Mouse (Mus musculus) embryonic facial prominence, embryonic 11.5 days (tissue): ENCODE data around the gene Gan. TPM values are rescaled to one million over a fixed set of nuclear protein-coding genes. Genes with fewer than 3 reads are reported as not detected.

Source experiments
- ATAC-seq: fragments of 200-750 bp; cut with Nextera tagmentation; replicated peaks from 2 replicates; pipeline ENCODE4 v1.8.0; 2017; ENCODE audit warnings: low read depth; ENCODE audit not compliant: insufficient number of reproducible peaks, low FRiP score, low TSS enrichment
- DNase-seq: peaks from one replicate; pipeline ENCODE4 v3.0.0-alpha.2; 2015; ENCODE audit warnings: low spot score
- H3K27ac ChIP-seq: fragments of 300-500 bp; sonication (generic); replicated peaks from 2 replicates; pipeline ENCODE4 v1.5.1; 2014; ENCODE audit warnings: mild to moderate bottlenecking, low read depth, low read length, control low read depth
- H3K27me3 ChIP-seq: fragments of 300-500 bp; sonication (generic); 2 replicates; pipeline ENCODE4 v1.6.1; 2014; ENCODE audit warnings: mild to moderate bottlenecking, low read length, moderate library complexity, mixed read lengths; ENCODE audit not compliant: control insufficient read depth, insufficient read depth
- H3K36me3 ChIP-seq: fragments of 300-500 bp; sonication (generic); replicated peaks from 2 replicates; pipeline ENCODE4 v1.6.1; 2014; ENCODE audit warnings: low read depth, mild to moderate bottlenecking, low read length, moderate library complexity, mixed read lengths; ENCODE audit not compliant: control insufficient read depth, insufficient read depth
- H3K4me1 ChIP-seq: fragments of 300-500 bp; sonication (generic); 2 replicates; pipeline ENCODE4 v1.6.1; 2014; ENCODE audit warnings: low read length, mixed read lengths; ENCODE audit not compliant: control insufficient read depth, insufficient read depth
- H3K4me2 ChIP-seq: fragments of 300-500 bp; sonication (generic); 2 replicates; pipeline ENCODE4 v1.6.1; 2014; ENCODE audit warnings: low read depth, mild to moderate bottlenecking, control low read depth, low read length, moderate library complexity
- H3K4me3 ChIP-seq: fragments of 300-500 bp; sonication (generic); 2 replicates; pipeline ENCODE4 v1.5.1; 2014; ENCODE audit warnings: low read depth, low read length, control low read depth
- H3K9ac ChIP-seq: fragments of 300-500 bp; sonication (generic); replicated peaks from 2 replicates; pipeline ENCODE4 v1.6.1; 2014; ENCODE audit warnings: mild to moderate bottlenecking, control low read depth, low read length
- H3K9me3 ChIP-seq: fragments of 300-500 bp; sonication (generic); replicated peaks from 2 replicates; pipeline ENCODE4 v1.6.1; 2016; ENCODE audit warnings: mild to moderate bottlenecking, low read length, inconsistent platforms, mixed read lengths; ENCODE audit not compliant: control insufficient read depth
- WGBS: fragments of 180-500 bp; shearing (Covaris S2); extraction: QIAGEN DNeasy Blood & Tissue Kit; methylation state at CpG from one replicate; pipeline ENCODE4 v1.1.7; 2014; 5-methylcytosine and 5-hydroxymethylcytosine counted together
- polyA plus RNA-seq: library from polyadenylated mRNA; unstranded; fragments of >200 nt; fragmentation: Nextera tagmentation; extraction: Ambion mirVana; gene quantifications from 2 replicates; pipeline ENCODE4 v1.2.1, GENCODE M21; 2014

The Gan gene
- polyA plus RNA-seq, 1 experiment from 2014 or later: 1.9 TPM

DNA sequence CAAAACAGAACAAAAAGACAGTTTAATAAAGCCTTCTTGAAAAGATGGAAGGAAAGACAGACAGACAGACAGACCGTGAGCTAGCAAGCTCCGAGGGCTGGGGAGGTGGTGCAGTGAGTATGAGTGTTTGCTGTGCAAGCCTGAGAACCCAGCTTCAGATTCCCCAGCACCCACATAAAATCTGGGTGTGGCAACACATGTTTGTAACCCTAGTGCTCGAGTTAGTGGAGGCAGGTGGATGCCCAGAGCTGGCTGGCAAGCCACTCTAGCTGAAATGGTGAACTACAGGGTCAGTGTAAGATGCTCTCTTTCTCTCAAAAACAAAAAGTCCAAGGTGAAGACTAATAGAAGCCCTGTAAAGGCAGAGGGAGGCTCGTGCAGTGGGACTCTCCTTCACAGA is 7.0 kb downstream of the Gan start:
- Histone ChIP-seq H3K4me3 (no peak overlapping the region), H3K9ac (no peak overlapping the region), H3K4me1 (no peaks in the 10 kb centered on the region), H3K36me3 (no peaks in the 10 kb centered on the region; the same call in 1 of the 2 replicates), H3K27me3 (no peaks in the 10 kb centered on the region), H3K4me2 (no peak overlapping the region), H3K9me3 (no peaks in the 10 kb centered on the region), H3K27ac (no peak overlapping the region)
- 87% methylated on average over 4 of the region's 4 CpGs for WGBS
- ATAC-seq (no peak), DNase-seq (no peak)

DNA sequence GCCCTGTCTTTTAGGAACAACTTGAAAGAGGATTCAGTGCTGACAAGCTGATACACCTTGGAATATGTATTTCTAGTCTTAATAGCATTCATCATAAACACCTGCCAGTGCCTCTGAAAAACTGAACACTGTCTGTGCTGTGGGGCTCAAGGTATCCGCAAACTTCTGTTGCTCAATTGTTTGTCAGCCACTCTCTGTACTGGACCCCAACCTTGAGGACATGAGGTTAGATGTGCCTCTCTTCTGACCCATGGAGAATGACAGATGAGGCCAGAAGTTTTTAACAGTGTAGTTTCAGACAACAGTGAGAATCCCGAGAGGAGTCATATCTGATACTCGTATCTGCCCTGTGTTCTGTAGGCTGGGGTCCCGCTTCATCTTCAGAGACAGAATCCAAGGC is 7.6 kb downstream of the Gan start:
- no peak overlapping the region for H3K27ac ChIP-seq
- no peaks in the 10 kb centered on the region for H3K4me1 ChIP-seq
- H3K4me2 ChIP-seq: no peak overlapping the region
- ATAC-seq (no peak), DNase-seq (no peak)
- no peak overlapping the region for H3K4me3 ChIP-seq
- WGBS: 92% methylated on average over 4 of the region's 4 CpGs
- H3K9me3 ChIP-seq: no peaks in the 10 kb centered on the region
- no peak overlapping the region for H3K9ac ChIP-seq
- H3K36me3 ChIP-seq: no peaks in the 10 kb centered on the region; the same call in 1 of the 2 replicates
- H3K27me3 ChIP-seq: no peaks in the 10 kb centered on the region

DNA sequence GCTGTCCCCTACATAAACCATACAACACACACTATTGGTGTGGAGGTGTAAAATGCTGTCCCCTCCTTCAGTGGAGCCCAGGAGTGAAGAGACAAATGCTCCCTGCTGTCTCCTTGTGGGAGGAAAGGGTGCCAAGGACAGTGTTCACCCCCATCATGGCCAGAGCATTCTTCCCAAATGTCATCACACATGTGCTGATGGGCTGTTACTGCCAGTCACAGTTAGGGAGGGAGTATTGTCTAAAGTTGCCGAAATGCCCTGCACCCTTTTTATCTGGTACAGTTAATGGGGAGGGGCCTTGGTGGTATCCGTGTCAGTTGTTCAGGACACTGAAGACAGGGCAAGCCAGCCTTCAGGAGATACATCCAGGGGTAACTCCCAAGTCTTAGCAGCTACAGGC is 8.6 kb downstream of the Gan start:
- H3K4me2 ChIP-seq: no peak overlapping the region
- 92% methylated on average over 2 of the region's 2 CpGs for WGBS
- no peaks in the 10 kb centered on the region for H3K27me3 ChIP-seq
- H3K27ac ChIP-seq: no peak overlapping the region
- no peaks in the 10 kb centered on the region; the same call in 1 of the 2 replicates for H3K36me3 ChIP-seq
- no peaks in the 10 kb centered on the region for H3K4me1 ChIP-seq
- no peak overlapping the region for H3K9ac ChIP-seq
- H3K4me3 ChIP-seq: no peak overlapping the region
- DNase-seq (no peak), ATAC-seq (no peak)
- no peaks in the 10 kb centered on the region for H3K9me3 ChIP-seq

DNA sequence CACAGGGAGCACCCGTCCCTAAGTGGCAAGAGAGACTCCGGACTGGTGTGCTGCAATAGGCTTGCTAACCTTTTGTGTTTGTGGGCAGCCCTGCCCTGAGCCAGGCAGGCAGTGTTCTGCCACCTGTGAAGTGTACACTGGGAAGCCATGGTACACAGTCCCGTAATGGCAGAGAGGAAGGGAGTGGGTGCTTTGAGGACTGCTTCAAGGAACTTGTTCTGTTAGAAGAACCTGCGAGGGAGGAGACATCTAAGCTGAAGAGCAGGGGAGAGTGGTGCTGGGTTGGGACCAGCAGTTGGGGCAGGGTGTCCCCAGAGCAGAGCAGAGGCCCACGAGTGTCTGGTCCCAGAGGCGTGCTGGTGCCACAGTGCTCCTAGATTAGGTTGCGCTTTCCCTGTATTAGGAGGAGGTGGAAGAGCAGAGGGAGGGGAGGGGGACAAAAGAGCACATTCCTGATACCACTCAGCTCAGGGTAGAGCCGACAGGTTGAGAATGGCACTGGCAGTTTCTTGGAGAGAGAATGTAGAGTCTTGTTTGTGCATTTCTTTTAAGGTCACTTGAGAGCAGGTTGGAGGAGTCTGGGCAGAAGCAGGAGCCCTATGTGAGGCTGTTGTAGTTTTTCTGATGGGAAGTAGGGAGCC is 9.4 kb downstream of the Gan start:
- 79% methylated on average over 8 of the region's 8 CpGs for WGBS
- H3K4me2 ChIP-seq: no peak overlapping the region

DNA sequence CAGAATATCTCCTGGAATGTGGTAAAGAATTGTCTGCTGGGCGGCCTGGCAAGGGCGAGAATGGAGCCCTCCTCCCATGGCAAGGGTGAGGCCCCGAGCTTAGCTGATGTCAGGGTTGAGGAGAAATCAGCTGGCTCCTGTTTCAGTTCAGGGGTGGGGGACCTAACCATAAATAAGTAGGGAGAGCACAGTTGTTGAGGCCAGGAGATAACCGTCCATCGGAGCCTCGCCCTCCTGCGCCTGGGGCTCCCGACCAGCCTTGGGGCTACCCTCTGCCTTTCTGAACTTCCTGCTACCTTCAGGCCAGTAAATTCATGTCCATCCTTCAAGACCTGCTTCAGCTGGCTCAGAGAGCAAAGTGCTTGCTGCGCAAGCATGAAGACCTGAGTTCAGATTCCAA is 10.4 kb downstream of the Gan start:
- Histone ChIP-seq H3K4me1 (no peaks in the 10 kb centered on the region), H3K27me3 (no peaks in the 10 kb centered on the region), H3K36me3 (no peaks in the 10 kb centered on the region; the same call in 1 of the 2 replicates), H3K4me2 (no peak overlapping the region), H3K9ac (no peak overlapping the region), H3K4me3 (no peak overlapping the region), H3K27ac (no peak overlapping the region), H3K9me3 (no peaks in the 10 kb centered on the region)
- no peak for ATAC-seq
- DNase-seq: no peak
- WGBS: 83% methylated on average over 9 of the region's 9 CpGs

More for the DNA sequence above, 9.4 kb downstream of the Gan start:
- no peaks in the 10 kb centered on the region for H3K4me1 ChIP-seq
- no peak overlapping the region for H3K4me3 ChIP-seq
- DNase-seq (no peak), ATAC-seq (no peak)
- H3K27me3 ChIP-seq: no peaks in the 10 kb centered on the region
- H3K9ac ChIP-seq: no peak overlapping the region
- H3K9me3 ChIP-seq: no peaks in the 10 kb centered on the region
- H3K27ac ChIP-seq: no peak overlapping the region
- H3K36me3 ChIP-seq: no peaks in the 10 kb centered on the region; the same call in 1 of the 2 replicates

DNA sequence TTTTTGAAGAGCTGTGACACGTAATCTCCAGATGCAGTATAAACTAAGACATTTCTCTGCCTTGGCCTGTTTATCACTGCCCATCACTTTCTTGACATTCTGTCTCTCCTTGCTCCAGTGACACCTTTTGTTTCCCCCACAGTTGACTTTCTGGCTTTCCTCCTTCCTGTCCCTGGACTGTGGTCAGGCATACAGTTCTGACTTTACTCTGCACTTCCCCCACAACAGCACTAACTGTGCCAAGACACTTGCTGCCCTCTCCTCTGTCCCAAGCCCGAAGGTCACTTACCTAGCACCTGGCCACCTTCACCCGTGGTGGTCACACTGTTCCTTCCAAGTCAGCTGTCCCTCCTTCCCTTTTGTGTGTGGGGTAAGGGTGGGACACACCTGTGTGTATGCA is 13.9 kb downstream of the Gan start:
- Histone ChIP-seq H3K9me3 (no peaks in the 10 kb centered on the region), H3K27me3 (no peaks in the 10 kb centered on the region), H3K4me2 (no peak overlapping the region), H3K9ac (no peak overlapping the region), H3K4me3 (no peak overlapping the region), H3K4me1 (no peaks in the 10 kb centered on the region), H3K27ac (no peak overlapping the region), H3K36me3 (no peaks in the 10 kb centered on the region; the same call in 1 of the 2 replicates)
- no peak for ATAC-seq
- WGBS: 86% methylated on average over 3 of the region's 3 CpGs
- no peak for DNase-seq

DNA sequence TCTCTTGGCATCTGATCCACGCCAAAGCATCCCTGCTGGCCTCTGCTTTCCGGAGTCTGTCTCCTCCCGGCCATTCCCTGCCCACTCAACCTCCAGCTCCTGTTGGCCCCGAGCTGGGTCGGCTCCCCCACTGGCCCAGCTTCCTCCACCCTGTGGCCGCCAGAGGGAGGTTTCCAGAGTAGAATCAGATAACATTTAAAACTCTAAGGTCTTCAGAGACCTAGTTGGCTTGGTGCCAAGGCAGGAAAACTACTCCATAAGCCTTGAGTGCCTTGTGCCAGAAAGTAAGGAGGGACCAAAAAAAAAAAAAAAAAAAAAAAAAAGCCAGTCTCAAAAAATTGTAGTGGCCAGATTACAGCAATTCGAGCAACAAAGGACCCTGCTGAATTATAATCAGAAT is 15.0 kb downstream of the Gan start:
- Histone ChIP-seq H3K27ac (no peak overlapping the region), H3K9me3 (no peaks in the 10 kb centered on the region), H3K9ac (no peak overlapping the region), H3K4me1 (no peaks in the 10 kb centered on the region), H3K4me2 (no peak overlapping the region), H3K4me3 (no peak overlapping the region), H3K36me3 (no peaks in the 10 kb centered on the region; the same call in 1 of the 2 replicates), H3K27me3 (no peaks in the 10 kb centered on the region)
- DNase-seq (peak; percentile 48), ATAC-seq (no peak)
- WGBS: 57% methylated on average over 7 of the region's 7 CpGs

DNA sequence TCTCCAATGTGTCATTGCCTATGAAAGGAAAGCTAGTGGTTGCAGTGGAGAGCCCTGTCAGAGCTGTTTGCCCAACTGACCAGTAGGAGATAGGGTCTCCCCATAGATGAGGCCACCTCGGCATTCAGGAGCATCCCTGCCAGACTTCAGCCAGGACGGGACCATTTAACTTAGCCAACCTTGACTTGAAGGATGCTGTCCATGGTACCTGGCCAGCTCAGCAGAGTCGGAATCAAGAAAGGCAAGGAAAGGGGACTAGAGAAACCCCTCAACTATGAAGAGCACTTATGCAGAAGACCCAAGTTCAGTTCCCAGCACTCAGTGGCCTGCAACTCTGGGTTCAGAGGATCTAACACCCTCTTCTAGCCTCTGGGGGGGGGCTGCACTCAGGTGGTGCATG is 15.8 kb downstream of the Gan start:
- Histone ChIP-seq H3K9ac (no peak overlapping the region), H3K4me1 (no peaks in the 10 kb centered on the region), H3K4me2 (no peak overlapping the region), H3K27ac (no peak overlapping the region), H3K27me3 (no peaks in the 10 kb centered on the region), H3K9me3 (no peaks in the 10 kb centered on the region), H3K36me3 (no peaks in the 10 kb centered on the region; the same call in 1 of the 2 replicates), H3K4me3 (no peak overlapping the region)
- WGBS: 77% methylated on average over 3 of the region's 3 CpGs
- DNase-seq: peak; percentile 22
- no peak for ATAC-seq
